Mouse (Mus musculus) neural tube, embryonic 13.5 days (tissue): Measurements from ENCODE around the gene Pdzd2. TPM values are rescaled to one million over a fixed set of nuclear protein-coding genes. Genes with fewer than 3 reads are reported as not detected.

Source experiments
- ATAC-seq: fragments of 200-750 bp; cut with Nextera tagmentation; 2 replicates; pipeline ENCODE4 v1.8.0; 2017; ENCODE audit warnings: low read depth, mild to moderate bottlenecking, moderate TSS enrichment, moderate library complexity
- H3K27ac ChIP-seq: fragments of 300-500 bp; sonication (generic); replicated peaks from 2 replicates; pipeline ENCODE4 v1.5.1; 2015; ENCODE audit warnings: moderate library complexity, mild to moderate bottlenecking, inconsistent platforms
- H3K27me3 ChIP-seq: fragments of 300-500 bp; sonication (generic); 2 replicates; pipeline ENCODE4 v1.6.1; 2015; ENCODE audit warnings: mild to moderate bottlenecking, inconsistent platforms
- H3K36me3 ChIP-seq: fragments of 300-500 bp; sonication (generic); 2 replicates; pipeline ENCODE4 v1.6.1; 2015; ENCODE audit warnings: mild to moderate bottlenecking, inconsistent platforms
- H3K4me1 ChIP-seq: fragments of 300-500 bp; sonication (generic); replicated peaks from 2 replicates; pipeline ENCODE4 v1.6.1; 2015; ENCODE audit warnings: inconsistent platforms
- H3K4me2 ChIP-seq: fragments of 300-500 bp; sonication (generic); 2 replicates; pipeline ENCODE4 v1.6.1; 2015; ENCODE audit warnings: inconsistent platforms, mild to moderate bottlenecking, moderate library complexity
- H3K4me3 ChIP-seq: fragments of 300-500 bp; sonication (generic); 2 replicates; pipeline ENCODE4 v1.5.1; 2015; ENCODE audit warnings: mild to moderate bottlenecking, inconsistent platforms
- H3K9ac ChIP-seq: fragments of 300-500 bp; sonication (generic); 2 replicates; pipeline ENCODE4 v1.6.1; 2015; ENCODE audit warnings: moderate library complexity, mild to moderate bottlenecking, inconsistent platforms
- H3K9me3 ChIP-seq: fragments of 300-500 bp; sonication (generic); 2 replicates; pipeline ENCODE4 v1.6.1; 2016; ENCODE audit warnings: inconsistent platforms
- WGBS: fragments of 180-500 bp; shearing (Covaris S2); methylation state at CpG from one replicate; pipeline ENCODE4 v1.1.7; 2015; 5-methylcytosine and 5-hydroxymethylcytosine counted together
- microRNA-seq: library from miRNA; unstranded; fragments of <30 nt; microRNA quantifications from one replicate; pipeline ENCODE4, GENCODE M21; 2016
- polyA plus RNA-seq: library from polyadenylated mRNA; unstranded; fragments of >200 nt; fragmentation: Nextera tagmentation; extraction: Ambion mirVana; gene quantifications from 2 replicates; pipeline ENCODE4 v1.2.1, GENCODE M21; 2015

Gene Pdzd2
- polyA plus RNA-seq, 1 experiment from 2014 or later, result 6.0 TPM

DNA sequence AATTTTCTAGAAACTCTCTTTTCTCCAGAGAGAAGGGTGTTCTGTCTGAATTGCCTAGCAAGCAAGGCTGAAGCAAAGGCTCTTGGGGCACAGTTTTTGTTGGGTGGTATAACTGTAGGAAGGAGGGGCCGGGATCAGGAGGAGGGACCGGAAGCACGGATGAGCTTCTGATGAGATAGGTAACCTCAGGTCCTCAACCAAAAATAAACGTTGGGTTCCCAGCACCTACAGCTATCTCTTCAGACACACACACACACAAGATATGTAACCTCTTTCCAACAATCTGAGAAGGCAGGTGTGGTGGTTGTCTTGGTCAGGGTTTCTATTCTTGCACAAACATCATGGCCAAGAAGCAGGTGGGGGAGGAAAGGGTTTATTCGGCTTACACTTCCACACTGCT is 422.4 kb downstream of the Pdzd2 start:
- 86% methylated on average over 5 of the region's 5 CpGs for WGBS

DNA sequence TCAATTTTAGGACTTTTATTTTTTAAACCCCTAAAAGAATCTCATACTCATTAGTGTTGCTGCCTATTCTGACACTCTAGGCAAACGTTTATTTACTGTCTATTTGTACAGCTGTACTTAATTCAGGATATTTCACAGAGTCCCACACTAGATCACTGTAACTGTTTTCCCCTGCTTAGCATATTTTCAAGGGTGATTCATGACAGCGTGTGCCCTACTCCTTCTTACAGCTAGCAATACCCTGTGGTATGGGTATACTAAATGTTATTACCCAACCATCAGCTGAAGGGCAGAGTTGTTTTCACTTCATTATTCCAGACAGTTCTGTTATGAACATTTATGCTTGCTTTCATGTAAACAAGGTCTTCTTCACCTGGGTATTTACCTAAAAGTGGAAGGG is 423.7 kb downstream of the Pdzd2 start:
- H3K36me3 ChIP-seq, result no peaks in the 10 kb centered on the region
- WGBS, result 72% methylated on average over 2 of the region's 2 CpGs
- H3K27ac ChIP-seq, result no peak overlapping the region
- H3K9ac ChIP-seq, result no peak overlapping the region
- H3K4me3 ChIP-seq, result no peak overlapping the region
- no peaks in the 10 kb centered on the region for H3K9me3 ChIP-seq
- H3K4me1 ChIP-seq, result no peaks in the 10 kb centered on the region
- H3K27me3 ChIP-seq, result peaks cover 10% of the 10 kb centered on the region
- no peak overlapping the region for H3K4me2 ChIP-seq
- no peak for ATAC-seq

More for the DNA sequence above, 422.4 kb downstream of the Pdzd2 start:
- H3K27me3 ChIP-seq, result peaks cover 10% of the 10 kb centered on the region
- H3K27ac ChIP-seq, result no peak overlapping the region
- no peak overlapping the region for H3K9ac ChIP-seq
- ATAC-seq, result no peak
- H3K9me3 ChIP-seq, result no peaks in the 10 kb centered on the region
- H3K4me1 ChIP-seq, result peaks cover 2% of the 10 kb centered on the region; the same call in 1 of the 2 replicates
- H3K36me3 ChIP-seq, result no peaks in the 10 kb centered on the region
- H3K4me2 ChIP-seq, result no peak overlapping the region
- no peak overlapping the region for H3K4me3 ChIP-seq

DNA sequence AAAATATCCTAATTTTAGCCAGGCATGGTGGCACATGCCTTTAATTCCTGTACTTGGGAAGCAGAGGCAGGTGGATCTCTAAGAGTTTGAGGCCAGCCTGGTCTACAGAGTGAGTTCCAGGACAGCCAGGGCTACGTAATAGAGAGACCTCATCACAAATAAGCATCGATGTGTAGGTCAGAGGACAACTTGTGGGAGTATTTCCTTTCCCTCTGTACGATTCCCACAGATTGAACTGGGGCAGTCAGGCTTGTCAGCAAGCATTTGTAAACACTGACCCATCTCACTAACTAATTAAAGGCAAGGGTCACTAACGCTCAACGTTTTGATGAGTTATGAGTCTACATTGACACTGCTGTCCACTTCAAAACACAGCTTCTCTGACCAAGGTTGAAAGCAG is 425.1 kb downstream of the Pdzd2 start:
- Histone ChIP-seq H3K36me3 (no peaks in the 10 kb centered on the region), H3K4me2 (no peak overlapping the region), H3K4me1 (no peaks in the 10 kb centered on the region), H3K27ac (no peak overlapping the region), H3K9me3 (no peaks in the 10 kb centered on the region), H3K9ac (no peak overlapping the region), H3K4me3 (no peak overlapping the region), H3K27me3 (peaks cover 4% of the 10 kb centered on the region; the same call in 1 of the 2 replicates)
- no peak for ATAC-seq
- 83% methylated on average over 5 of the region's 5 CpGs for WGBS

DNA sequence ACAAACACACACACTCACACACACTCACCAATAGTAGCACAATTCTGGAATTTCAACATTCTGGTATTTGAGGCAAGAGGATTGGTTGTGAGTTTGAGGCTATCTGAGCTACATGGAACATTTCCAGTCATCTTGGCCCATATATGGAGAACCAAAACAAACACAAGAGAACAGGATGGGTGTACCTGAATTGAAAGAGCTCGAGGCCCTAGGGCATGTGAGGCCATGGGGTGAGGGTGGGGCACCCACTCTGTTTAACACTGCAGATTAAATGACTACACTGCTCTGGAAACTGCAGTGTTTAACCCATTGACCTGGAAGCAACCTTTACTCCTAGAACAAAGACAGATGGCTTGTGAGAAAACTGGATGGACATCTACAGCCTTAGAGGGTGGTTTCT is 426.5 kb downstream of the Pdzd2 start:
- H3K27ac ChIP-seq, result no peak overlapping the region
- H3K4me3 ChIP-seq, result no peak overlapping the region
- no peaks in the 10 kb centered on the region for H3K4me1 ChIP-seq
- H3K9me3 ChIP-seq, result no peaks in the 10 kb centered on the region
- no peaks in the 10 kb centered on the region for H3K27me3 ChIP-seq
- no peaks in the 10 kb centered on the region for H3K36me3 ChIP-seq
- no peak for ATAC-seq
- H3K4me2 ChIP-seq, result no peak overlapping the region
- WGBS, result 28% methylated on average over 1 of the region's 1 CpGs
- H3K9ac ChIP-seq, result no peak overlapping the region

GRCm38 (mm10) chr15:12311465-12311864 is 428.3 kb downstream of the Pdzd2 start:
- Histone ChIP-seq H3K4me1 (no peaks in the 10 kb centered on the region), H3K27ac (no peak overlapping the region), H3K4me2 (no peak overlapping the region), H3K27me3 (no peaks in the 10 kb centered on the region), H3K9ac (no peak overlapping the region), H3K36me3 (no peaks in the 10 kb centered on the region), H3K9me3 (no peaks in the 10 kb centered on the region), H3K4me3 (no peak overlapping the region)
- ATAC-seq, result no peak
- 88% methylated on average over 7 of the region's 7 CpGs for WGBS

- H3K4me3 ChIP-seq, result no peak overlapping the region
- WGBS, result 86% methylated on average over 4 of the region's 4 CpGs
These were observed 429.0 kb downstream of the Pdzd2 start for GRCm38 (mm10) chr15:12310676-12311075.

More at GRCm38 (mm10) chr15:12310676-12311075, 429.0 kb downstream of the Pdzd2 start:
- Histone ChIP-seq H3K27me3 (no peaks in the 10 kb centered on the region), H3K27ac (no peak overlapping the region), H3K9me3 (no peaks in the 10 kb centered on the region), H3K4me1 (no peaks in the 10 kb centered on the region), H3K9ac (no peak overlapping the region), H3K4me2 (no peak overlapping the region), H3K36me3 (no peaks in the 10 kb centered on the region)
- ATAC-seq, result no peak

Small RNA genes within 50 kb of the gene (microRNA-seq; reads per million reads assigned to microRNA genes)
- gene Gm24135, result not detected
- not detected for gene Gm24302

Other genes starting within 250 kb of the Pdzd2 start
- 39.3 and 40.3 TPM in 2 replicates for gene 6030458C11Rik, start 84.7 kb upstream of the Pdzd2 start, polyA plus RNA-seq
- 51.8 and 57.1 TPM in 2 replicates for gene Drosha, start 84.9 kb upstream of the Pdzd2 start, polyA plus RNA-seq